In the genomic region with DNA sequence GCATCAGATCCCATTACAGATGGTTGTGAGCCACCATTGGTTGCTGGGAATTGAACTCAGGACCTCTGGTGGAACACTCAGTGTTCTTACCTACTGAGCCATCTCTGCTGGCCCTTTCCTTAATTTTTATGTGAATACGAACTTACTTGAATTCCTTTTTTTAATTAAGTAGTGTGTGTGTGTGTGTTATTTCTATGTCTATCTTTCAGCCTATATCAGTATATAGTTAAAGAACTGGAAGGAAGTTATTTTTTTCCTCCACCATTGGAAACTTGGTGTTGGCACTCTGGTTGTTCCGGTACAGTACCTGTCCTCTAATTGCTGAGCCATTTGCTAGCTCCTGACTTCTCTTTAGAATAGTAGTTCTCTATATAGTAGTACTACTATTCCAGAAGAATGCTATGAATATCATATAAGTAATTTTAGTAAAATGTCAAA, we compare ENCODE assay signal across 8 mouse cellular contexts. TPM values are rescaled to one million over a fixed set of nuclear protein-coding genes. Genes with fewer than 3 reads are reported as not detected.
A peak's percentile ranks its signal among the peaks of the same experiment; 100 is the strongest.
DNase-seq lines count a peak whose midpoint lies in the region; ATAC-seq and TF ChIP-seq lines count a peak whose summit lies in the region.

No protein-coding gene starts in this region.

- no peak for TF ChIP-seq POLR2A in heart, adult 2 months (IDR thresholded peaks at IDR 0.05; ENCODE audit: insufficient read depth, low read depth, low read length)

- no peak for ATAC-seq in heart, embryonic 12.5 days (ENCODE audit: insufficient number of reproducible peaks, low FRiP score)
- ATAC-seq in liver, embryonic 12.5 days, result peak; percentile 52

- peak overlapping the region; percentile 55 for H3K4me3 ChIP-seq in heart, adult 2 months
- peak overlapping the region; percentile 57 for H3K4me3 ChIP-seq in heart, embryonic 12.5 days
- H3K4me3 ChIP-seq in liver, embryonic 12.5 days, result peak overlapping the region; percentile 67

- H3K27ac ChIP-seq in heart, adult 2 months, result peak overlapping the region; percentile 90
- H3K27ac ChIP-seq in heart, embryonic 12.5 days (ENCODE audit: poor library complexity, severe bottlenecking), result no peak overlapping the region
- peak overlapping the region; percentile 80 for H3K27ac ChIP-seq in liver, embryonic 12.5 days

- H3K9ac ChIP-seq in heart, adult 2 months (ENCODE audit: low read depth, low read length), result no peak overlapping the region
- H3K9ac ChIP-seq in heart, embryonic 12.5 days, result no peak overlapping the region
- peak overlapping the region; percentile 74 for H3K9ac ChIP-seq in liver, embryonic 12.5 days

- TF ChIP-seq EP300 in heart, adult 2 months (IDR thresholded peaks at IDR 0.05; ENCODE audit: insufficient read depth, low read depth, low read length), result no peak

- peak overlapping the region; percentile 49 for H3K4me2 ChIP-seq in heart, embryonic 12.5 days
- peak overlapping the region; percentile 63 for H3K4me2 ChIP-seq in liver, embryonic 12.5 days

- no peaks in the 10 kb centered on the region for H3K79me2 ChIP-seq in heart, adult 2 months (replicated peaks; ENCODE audit: control insufficient read depth, insufficient read depth, low read length)

- DNase-seq in heart, adult 2 months, result peak in 1 of 2 experiments; percentile 21
- no peak for DNase-seq in heart, adult 9 months (ENCODE audit: low spot score in 2 of 2)
- DNase-seq in R1 (ENCODE audit: low read depth, low spot score), result peak; percentile 26
- DNase-seq in gastrocnemius, postnatal 10 days, result no peak
- no peak for DNase-seq in urinary bladder, adult 18-20 months (ENCODE audit: low spot score in 2 of 2)
- no peak for DNase-seq in gastrocnemius, adult 8-10 months (ENCODE audit: low spot score in 2 of 2)

- intact Hi-C loops in heart, adult 2 months (cut with DNase I), result no loop called here

- H3K4me1 ChIP-seq in heart, adult 2 months (ENCODE audit: control insufficient read depth, insufficient read depth, low read length), result no peaks in the 10 kb centered on the region
- H3K4me1 ChIP-seq in heart, embryonic 12.5 days (replicated peaks), result no peaks in the 10 kb centered on the region
- peaks cover 31% of the 10 kb centered on the region for H3K4me1 ChIP-seq in liver, embryonic 12.5 days

- no peaks in the 10 kb centered on the region for H3K9me3 ChIP-seq in heart, embryonic 12.5 days (replicated peaks)
- no peaks in the 10 kb centered on the region for H3K9me3 ChIP-seq in liver, embryonic 12.5 days (replicated peaks)

- 10% methylated on average over 2 of the region's 2 CpGs for WGBS in heart, adult 2 months
- 18% methylated on average over 2 of the region's 2 CpGs for WGBS in heart, embryonic 12.5 days
- WGBS in liver, embryonic 12.5 days (ENCODE audit: insufficient replicate concordance), result 6% methylated on average over 2 of the region's 2 CpGs

- H3K36me3 ChIP-seq in heart, adult 2 months (ENCODE audit: control insufficient read depth, insufficient read depth, low read length), result peaks cover 3% of the 10 kb centered on the region; the same call in 1 of the 2 replicates
- H3K36me3 ChIP-seq in heart, embryonic 12.5 days, result no peaks in the 10 kb centered on the region
- H3K36me3 ChIP-seq in liver, embryonic 12.5 days, result no peaks in the 10 kb centered on the region

- no peak for TF ChIP-seq CTCF in heart, adult 2 months (IDR thresholded peaks at IDR 0.05)

- no peaks in the 10 kb centered on the region for H3K27me3 ChIP-seq in heart, adult 2 months (ENCODE audit: control insufficient read depth, insufficient read depth, low read length)
- no peaks in the 10 kb centered on the region; the same call in 1 of the 2 replicates for H3K27me3 ChIP-seq in heart, embryonic 12.5 days (replicated peaks)
- H3K27me3 ChIP-seq in liver, embryonic 12.5 days (replicated peaks), result no peaks in the 10 kb centered on the region

RNA-seq across cellular contexts. Expression of a gene that starts 32.6 kb away (rescaled TPM):
- 10 to 100 TPM; 44.1 to 46.0 TPM for total RNA-seq in heart, adult 2 months (2021)
- 14.0 and 29.7 TPM in 2 replicates for polyA plus RNA-seq in heart, adult 2 months (2012; rRNA removed)
- polyA plus RNA-seq in heart, embryonic 12.5 days (2016; fragmentation: Nextera tagmentation; extraction: Ambion mirVana), result 209 and 219 TPM in 2 replicates
- polyA plus RNA-seq in liver, embryonic 12.5 days (2016; fragmentation: Nextera tagmentation; extraction: Ambion mirVana), result 142 and 147 TPM in 2 replicates
- total RNA-seq in gastrocnemius, postnatal 10 days (2021), result 10 to 100 TPM; 34.1 to 46.1 TPM
- total RNA-seq in gastrocnemius, adult 8-10 months (2022), result 10 to 100 TPM in 2 of 4 experiments, 1 to 10 TPM in 2; 8.4 to 12.5 (median 10.4) TPM

RNA-seq across cellular contexts. Expression of a gene that starts 50.1 kb away (rescaled TPM):
- total RNA-seq in heart, adult 2 months (2021), result under 1 TPM; 0.64 to 0.78 TPM
- 0.20 and 0.47 TPM in 2 replicates for polyA plus RNA-seq in heart, adult 2 months (2012; rRNA removed)
- 1.3 and 1.6 TPM in 2 replicates for polyA plus RNA-seq in heart, embryonic 12.5 days (2016; fragmentation: Nextera tagmentation; extraction: Ambion mirVana)
- polyA plus RNA-seq in liver, embryonic 12.5 days (2016; fragmentation: Nextera tagmentation; extraction: Ambion mirVana), result 0.99 and 1.0 TPM in 2 replicates
- total RNA-seq in gastrocnemius, postnatal 10 days (2021), result under 1 TPM; 0.73 to 0.88 TPM
- total RNA-seq in gastrocnemius, adult 8-10 months (2022), result 1 to 10 TPM in 1 of 4 experiments, under 1 TPM in 3; 0.65 to 1.8 (median 0.85) TPM

RNA-seq across cellular contexts. Expression of a gene that starts 54.9 kb away (rescaled TPM):
- total RNA-seq in heart, adult 2 months (2021), result 1 to 10 TPM; 5.8 to 7.4 TPM
- 3.3 and 5.5 TPM in 2 replicates for polyA plus RNA-seq in heart, adult 2 months (2012; rRNA removed)
- polyA plus RNA-seq in heart, embryonic 12.5 days (2016; fragmentation: Nextera tagmentation; extraction: Ambion mirVana), result 3.7 and 4.7 TPM in 2 replicates
- polyA plus RNA-seq in liver, embryonic 12.5 days (2016; fragmentation: Nextera tagmentation; extraction: Ambion mirVana), result 3.0 and 3.7 TPM in 2 replicates
- 1 to 10 TPM; 5.3 to 7.0 TPM for total RNA-seq in gastrocnemius, postnatal 10 days (2021)
- total RNA-seq in gastrocnemius, adult 8-10 months (2022), result 1 to 10 TPM; 5.2 to 6.9 (median 6.2) TPM
